Mouse (Mus musculus) CD8-positive naive resting alpha-beta T cell, adult 2 months (primary cell): ENCODE data around the gene Mphosph9.

Source experiments
- DNase-seq, 2 experiments: peaks; one replicate each; pipeline ENCODE4 v3.0.0; 2022; ENCODE audit warnings: low read depth in 2 of 2, low spot score in 2 of 2

The Mphosph9 gene

GRCm38 (mm10) chr5:124241686-124242444, 85.9 kb downstream of the Mphosph9 start:
- DNase-seq, result no peak

GRCm38 (mm10) chr5:124240841-124241685, 86.7 kb downstream of the Mphosph9 start:
- DNase-seq, result no peak

- no peak for DNase-seq
Observed at GRCm38 (mm10) chr5:124236180-124236579, 91.6 kb downstream of the Mphosph9 start.

GRCm38 (mm10) chr5:124234778-124235177, 93.0 kb downstream of the Mphosph9 start:
- DNase-seq, result no peak

GRCm38 (mm10) chr5:124233874-124234661, 93.7 kb downstream of the Mphosph9 start:
- DNase-seq, result no peak

GRCm38 (mm10) chr5:124233144-124233465, 94.7 kb downstream of the Mphosph9 start:
- peak in 1 of 2 experiments; percentile 40 for DNase-seq

GRCm38 (mm10) chr5:124232360-124233143, 95.2 kb downstream of the Mphosph9 start:
- no peak for DNase-seq

GRCm38 (mm10) chr5:124230461-124230860, 97.3 kb downstream of the Mphosph9 start:
- DNase-seq, result no peak

- no peak for DNase-seq
Observed at GRCm38 (mm10) chr5:124227193-124227592, 100.6 kb downstream of the Mphosph9 start.

- DNase-seq, result no peak
Observed at GRCm38 (mm10) chr5:124226494-124226893, 101.3 kb downstream of the Mphosph9 start.

- DNase-seq, result no peak
Observed at GRCm38 (mm10) chr5:124225891-124226290, 101.9 kb downstream of the Mphosph9 start.

GRCm38 (mm10) chr5:124224321-124225092, 103.3 kb downstream of the Mphosph9 start:
- DNase-seq, result no peak

- DNase-seq, result no peak
Observed at GRCm38 (mm10) chr5:124223574-124223973, 104.2 kb downstream of the Mphosph9 start.

- DNase-seq, result no peak
Observed at GRCm38 (mm10) chr5:124222696-124223095, 105.1 kb downstream of the Mphosph9 start.

GRCm38 (mm10) chr5:124221736-124222040, 106.1 kb downstream of the Mphosph9 start:
- DNase-seq, result no peak

GRCm38 (mm10) chr5:124221037-124221735, 106.6 kb downstream of the Mphosph9 start:
- no peak for DNase-seq

- no peak for DNase-seq
Observed at GRCm38 (mm10) chr5:124220551-124220950, 107.2 kb downstream of the Mphosph9 start.

GRCm38 (mm10) chr5:124219431-124219830, 108.3 kb downstream of the Mphosph9 start:
- no peak for DNase-seq

- DNase-seq, result no peak
Observed at GRCm38 (mm10) chr5:124218986-124219385, 108.8 kb downstream of the Mphosph9 start.
